Comparison of ENCODE assay signal across 11 mouse cellular contexts in genomic region chr2:93163317-93163716, GRCm38 (mm10). TPM values are rescaled to one million over a fixed set of nuclear protein-coding genes. Genes with fewer than 3 reads are reported as not detected.
DNase-seq lines count a peak whose midpoint lies in the region; ATAC-seq and TF ChIP-seq lines count a peak whose summit lies in the region.
"Had no signal": no experiment of that assay in that cellular context is flagged by ENCODE, and none has a peak within 500 bp of the region (broad histone marks: within the 10 kb centered on the region; RNA-seq: fewer than 3 reads in every experiment).

No protein-coding gene starts in this region.

- H3K4me1 ChIP-seq in heart, embryonic 14.5 days (ENCODE audit: control insufficient read depth in 2 of 2, insufficient read depth in 2 of 2, low read length in 2 of 2): peaks cover 11 to 16% of the 10 kb centered on the region in 2 experiments

- no peak overlapping the region for H3K4me3 ChIP-seq in gastrocnemius, adult 2 months
- H3K4me3 ChIP-seq in heart, embryonic 14.5 days (ENCODE audit: control insufficient read depth in 1 of 2, insufficient read depth in 1 of 2, low read depth in 1 of 2, low read length in 2 of 2): no peak overlapping the region
- H3K4me3 ChIP-seq: megakaryocyte, embryonic 14.5 days had no signal

- no peak for ATAC-seq in heart, embryonic 14.5 days (ENCODE audit: insufficient number of reproducible peaks, insufficient read depth, low FRiP score, low read depth)

- intact Hi-C loops in gastrocnemius, adult 2 months (cut with DNase I): no loop called here
- intact Hi-C loops in gastrocnemius, postnatal 36 days (cut with DNase I): no loop called here

- TF ChIP-seq CTCF in gastrocnemius, adult 2 months (IDR thresholded peaks at IDR 0.05): no peak

- no peaks in the 10 kb centered on the region for H3K9me3 ChIP-seq in heart, embryonic 14.5 days (ENCODE audit: control insufficient read depth, low read length)
- H3K9me3 ChIP-seq: megakaryocyte, embryonic 14.5 days had no signal

- H3K27me3 ChIP-seq in heart, embryonic 14.5 days (ENCODE audit: control insufficient read depth, insufficient read depth, low read length): no peaks in the 10 kb centered on the region
- H3K27me3 ChIP-seq in splenic B cell, adult 2 months (ENCODE audit: control insufficient read depth, insufficient read depth, low read length, poor library complexity, severe bottlenecking): no peaks in the 10 kb centered on the region

- 0% methylated on average over 2 of the region's 2 CpGs for WGBS in heart, embryonic 14.5 days

- no peak overlapping the region for H3K4me2 ChIP-seq in heart, embryonic 14.5 days (ENCODE audit: low read length)

- no peak overlapping the region for H3K9ac ChIP-seq in heart, embryonic 14.5 days (ENCODE audit: low read length)

- H3K36me3 ChIP-seq in heart, embryonic 14.5 days (ENCODE audit: control insufficient read depth, insufficient read depth, low read length): no peaks in the 10 kb centered on the region
- no peaks in the 10 kb centered on the region for H3K36me3 ChIP-seq in splenic B cell, adult 2 months (ENCODE audit: control insufficient read depth, insufficient read depth, low read length, poor library complexity, severe bottlenecking)

- DNase-seq in gastrocnemius, adult 2 months: no peak
- no peak for DNase-seq in gastrocnemius, postnatal 36 days
- peak; percentile 44 for DNase-seq in ovary, postnatal 36 days (ENCODE audit: low spot score)
- DNase-seq in ovary, postnatal 14 days (ENCODE audit: low spot score): no peak
- DNase-seq in splenic B cell, adult 2 months (ENCODE audit: low read depth, low spot score): peak; percentile 68
- DNase-seq in embryo, embryonic 10.5 days (ENCODE audit: low spot score): no peak
- DNase-seq in left cerebral cortex, adult 9 months (ENCODE audit: low spot score in 2 of 2): no peak
- DNase-seq: cerebellum, postnatal 36 days; thymus, adult 18-20 months had no signal

- 0 out of 2 replicates have a peak overlapping the region, but pooled peaks have one; percentile 24 for H3K27ac ChIP-seq in gastrocnemius, adult 2 months
- peak overlapping the region; percentile 20 to 43; a peak in 3 of 4 replicates for H3K27ac ChIP-seq in heart, embryonic 14.5 days (replicated peaks in 1 of 2; ENCODE audit: control insufficient read depth in 1 of 2, insufficient read depth in 1 of 2, low read depth in 2 of 2, low read length in 2 of 2)

RNA-seq across cellular contexts. Expression of gene Trp53i11, which starts 24.0 kb away (rescaled TPM):
- 1 to 10 TPM; 3.4 to 6.1 TPM for total RNA-seq in gastrocnemius, adult 2 months (2021)
- total RNA-seq in gastrocnemius, postnatal 36 days (2021): 1 to 10 TPM; 4.7 to 8.0 TPM
- 30.5 and 33.0 TPM in 2 replicates for polyA plus RNA-seq in heart, embryonic 14.5 days (2014; fragmentation: Nextera tagmentation; extraction: Ambion mirVana)

Comparison
In these comparisons a context has a peak if more than half of its experiments do, and no peak if none do; other contexts are left out.
1. DNase-seq: peak in ovary, postnatal 36 days (single experiment) and splenic B cell, adult 2 months (single experiment); none in gastrocnemius, adult 2 months (single experiment), gastrocnemius, postnatal 36 days (0 of 2), ovary, postnatal 14 days (single experiment), embryo, embryonic 10.5 days (single experiment) and left cerebral cortex, adult 9 months (0 of 2).